Mouse (Mus musculus) stomach, embryonic 16.5 days (tissue): Measurements from ENCODE around the gene Ift46. TPM values are rescaled to one million over a fixed set of nuclear protein-coding genes. Genes with fewer than 3 reads are reported as not detected.
"Not testable (repeated sequence)": the region's sequence is repeated elsewhere in the genome, so short reads cannot be mapped to it uniquely, and the experiment has no call there.

ENCODE experiments used
- ATAC-seq: fragments of 200-750 bp; cut with Nextera tagmentation; 2 replicates; pipeline ENCODE4 v1.8.0; 2017; ENCODE audit warnings: moderate number of reproducible peaks, moderate TSS enrichment; ENCODE audit not compliant: insufficient read depth, low FRiP score
- H3K27ac ChIP-seq: fragments of 300-500 bp; sonication (generic); 2 replicates; pipeline ENCODE4 v1.5.1; 2014; ENCODE audit warnings: low read length
- H3K27me3 ChIP-seq: fragments of 300-500 bp; sonication (generic); 2 replicates; pipeline ENCODE4 v1.6.1; 2014; ENCODE audit warnings: low read length, control low read depth, mixed read lengths; ENCODE audit not compliant: control insufficient read depth, insufficient read depth
- H3K36me3 ChIP-seq: fragments of 300-500 bp; sonication (generic); 2 replicates; pipeline ENCODE4 v1.6.1; 2014; ENCODE audit warnings: low read length; ENCODE audit not compliant: control insufficient read depth, insufficient read depth
- H3K4me1 ChIP-seq: fragments of 300-500 bp; sonication (generic); 2 replicates; pipeline ENCODE4 v1.6.1; 2014; ENCODE audit warnings: low read length, control low read depth, mixed read lengths; ENCODE audit not compliant: control insufficient read depth, insufficient read depth
- H3K4me2 ChIP-seq: fragments of 300-500 bp; sonication (generic); 2 replicates; pipeline ENCODE4 v1.6.1; 2014; ENCODE audit warnings: low read depth, low read length, mixed read lengths
- H3K4me3 ChIP-seq: fragments of 300-500 bp; sonication (generic); replicated peaks from 2 replicates; pipeline ENCODE4 v1.5.1; 2014; ENCODE audit warnings: mild to moderate bottlenecking, low read length
- H3K9ac ChIP-seq: fragments of 300-500 bp; sonication (generic); 2 replicates; pipeline ENCODE4 v1.6.1; 2014; ENCODE audit warnings: low read length
- H3K9me3 ChIP-seq: fragments of 300-500 bp; sonication (generic); replicated peaks from 2 replicates; pipeline ENCODE4 v1.6.1; 2016; ENCODE audit warnings: low read length, control low read depth; ENCODE audit not compliant: control insufficient read depth
- WGBS: fragments of 180-500 bp; shearing (Covaris S2); extraction: QIAGEN DNeasy Blood & Tissue Kit; methylation state at CpG from one replicate; pipeline ENCODE4 v1.1.7; 2014; 5-methylcytosine and 5-hydroxymethylcytosine counted together
- polyA plus RNA-seq: library from polyadenylated mRNA; unstranded; fragments of >200 nt; fragmentation: Nextera tagmentation; extraction: Ambion mirVana; gene quantifications from 2 replicates; pipeline ENCODE4 v1.2.1, GENCODE M21; 2015

The Ift46 gene
- polyA plus RNA-seq, 1 experiment from 2014 or later, result 76.3 TPM

DNA sequence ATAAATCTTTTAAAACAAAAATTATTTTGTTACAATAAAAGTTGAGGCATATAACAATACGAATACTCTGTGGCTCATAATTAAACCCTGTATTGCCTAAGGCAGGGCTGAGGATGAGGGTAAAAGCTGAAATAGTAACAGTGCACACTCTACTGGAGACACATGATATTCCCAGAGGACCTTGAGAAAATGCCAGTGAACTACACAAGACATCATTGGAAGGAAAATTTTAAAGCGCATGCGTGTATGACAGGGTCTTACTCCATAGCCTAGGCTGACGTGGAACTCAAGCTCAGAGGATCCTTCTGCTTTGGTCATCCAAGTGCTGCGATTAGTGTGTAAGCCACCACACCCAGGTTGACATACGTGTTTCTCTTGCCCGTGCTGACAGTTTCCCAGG lies 19.2 kb upstream of the Ift46 start:
- ATAC-seq, result no peak
- Histone ChIP-seq H3K4me3 (no peak overlapping the region), H3K27me3 (no peaks in the 10 kb centered on the region), H3K9ac (no peak overlapping the region), H3K4me2 (no peak overlapping the region), H3K4me1 (no peaks in the 10 kb centered on the region), H3K36me3 (peaks cover 38% of the 10 kb centered on the region), H3K9me3 (no peaks in the 10 kb centered on the region), H3K27ac (no peak overlapping the region)
- 92% methylated on average over 7 of the region's 7 CpGs for WGBS

DNA sequence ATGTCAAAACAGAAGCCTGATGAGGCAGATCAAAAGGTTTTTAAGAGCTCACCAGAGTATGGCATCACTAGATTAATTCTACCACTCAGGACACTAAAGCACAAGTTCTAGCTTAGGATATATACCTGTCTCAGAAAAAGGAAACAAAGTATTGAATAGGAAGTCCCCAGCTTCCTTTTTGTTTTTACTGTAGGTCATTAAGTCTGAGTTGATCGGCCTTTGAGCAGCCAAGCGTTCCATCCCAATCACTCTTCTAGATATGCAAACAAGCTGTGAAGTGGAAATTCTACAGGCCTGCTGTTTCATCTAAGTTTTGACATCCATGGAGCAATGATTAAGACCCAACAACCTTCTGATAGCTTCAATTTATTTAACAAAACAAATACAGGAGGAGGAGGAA lies 6.8 kb upstream of the Ift46 start:
- Histone ChIP-seq H3K9ac (no peak overlapping the region), H3K4me2 (no peak overlapping the region), H3K9me3 (no peaks in the 10 kb centered on the region), H3K27me3 (no peaks in the 10 kb centered on the region), H3K36me3 (no peaks in the 10 kb centered on the region), H3K27ac (no peak overlapping the region), H3K4me3 (no peak overlapping the region), H3K4me1 (peaks cover 17% of the 10 kb centered on the region)
- ATAC-seq, result no peak
- 66% methylated on average over 2 of the region's 2 CpGs for WGBS

GRCm38 (mm10) chr9:44768029-44768394 lies 304 bp downstream of the Ift46 start:
- not testable (repeated sequence) for H3K36me3 ChIP-seq, H3K27me3 ChIP-seq, H3K9me3 ChIP-seq, ATAC-seq, H3K9ac ChIP-seq
- Histone ChIP-seq H3K4me2 (peak overlapping the region; percentile 23), H3K4me3 (peak overlapping the region; percentile 71), H3K4me1 (peaks cover 15% of the 10 kb centered on the region), H3K27ac (peak overlapping the region; percentile 98; the same call in 1 of the 2 replicates)
- WGBS, result 40% methylated on average over 7 of the region's 9 CpGs

DNA sequence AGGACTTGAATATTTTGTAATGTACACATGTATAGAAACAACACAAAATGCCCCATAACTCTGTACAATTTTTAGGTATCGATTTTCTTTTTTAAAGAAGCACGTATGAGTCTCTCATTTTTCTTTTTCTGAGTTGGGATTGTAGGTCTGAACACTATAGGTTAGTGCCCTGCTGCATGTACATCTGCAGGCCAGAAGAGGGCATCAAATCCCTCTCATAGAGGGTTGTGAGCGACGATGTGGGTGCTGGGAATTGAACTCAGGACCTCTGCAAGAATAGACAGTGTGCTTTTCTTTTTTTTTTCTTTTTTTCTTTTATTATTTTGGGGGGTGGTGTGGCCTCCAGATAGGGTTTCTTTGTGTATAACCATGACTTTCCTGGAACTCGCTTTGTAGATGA lies 3.7 kb downstream of the Ift46 start:
- Histone ChIP-seq H3K4me1 (peaks cover 2% of the 10 kb centered on the region; the same call in 1 of the 2 replicates), H3K4me3 (no peak overlapping the region), H3K27me3 (no peaks in the 10 kb centered on the region), H3K36me3 (no peaks in the 10 kb centered on the region), H3K27ac (no peak overlapping the region), H3K9me3 (no peaks in the 10 kb centered on the region), H3K9ac (no peak overlapping the region), H3K4me2 (no peak overlapping the region)
- ATAC-seq, result no peak
- WGBS, result 87% methylated on average over 5 of the region's 5 CpGs

DNA sequence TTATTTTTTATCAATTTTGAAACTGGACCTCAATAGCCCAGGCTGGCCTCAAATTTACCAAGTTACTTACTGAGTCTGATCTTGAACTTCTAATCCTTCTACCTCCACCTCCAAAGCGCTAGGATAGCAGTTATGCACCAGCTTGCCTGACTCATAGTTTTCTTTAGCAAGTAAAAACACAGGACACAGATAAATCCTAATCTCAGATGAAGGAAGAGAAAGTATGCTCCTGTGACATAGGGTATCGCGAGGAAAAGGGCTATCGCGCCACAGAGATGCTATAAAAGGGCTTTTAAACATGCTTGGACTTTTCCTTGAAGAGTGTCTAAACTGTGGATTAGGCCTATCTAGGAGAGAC lies 4.7 kb downstream of the Ift46 start:
- Histone ChIP-seq H3K9ac (peak overlapping the region; percentile 3; the same call in 1 of the 2 replicates), H3K27ac (peak overlapping the region; percentile 65; the same call in 1 of the 2 replicates), H3K9me3 (no peaks in the 10 kb centered on the region), H3K4me2 (no peak overlapping the region), H3K4me1 (peaks cover 2% of the 10 kb centered on the region; the same call in 1 of the 2 replicates), H3K27me3 (no peaks in the 10 kb centered on the region), H3K4me3 (no peak overlapping the region), H3K36me3 (no peaks in the 10 kb centered on the region)
- no peak for ATAC-seq
- WGBS, result 29% methylated on average over 5 of the region's 5 CpGs

- Histone ChIP-seq H3K4me3 (peak overlapping the region; percentile 69), H3K27me3 (no peaks in the 10 kb centered on the region), H3K27ac (peak overlapping the region; percentile 78), H3K4me2 (peak overlapping the region; percentile 86), H3K9ac (peak overlapping the region; percentile 85), H3K36me3 (no peaks in the 10 kb centered on the region), H3K9me3 (no peaks in the 10 kb centered on the region), H3K4me1 (peaks cover 2% of the 10 kb centered on the region; the same call in 1 of the 2 replicates)
- peak; percentile 99 for ATAC-seq
- WGBS, result under 1% methylated on average over 41 of the region's 41 CpGs
Observed at GRCm38 (mm10) chr9:44772750-44773651, 5.3 kb downstream of the Ift46 start.

DNA sequence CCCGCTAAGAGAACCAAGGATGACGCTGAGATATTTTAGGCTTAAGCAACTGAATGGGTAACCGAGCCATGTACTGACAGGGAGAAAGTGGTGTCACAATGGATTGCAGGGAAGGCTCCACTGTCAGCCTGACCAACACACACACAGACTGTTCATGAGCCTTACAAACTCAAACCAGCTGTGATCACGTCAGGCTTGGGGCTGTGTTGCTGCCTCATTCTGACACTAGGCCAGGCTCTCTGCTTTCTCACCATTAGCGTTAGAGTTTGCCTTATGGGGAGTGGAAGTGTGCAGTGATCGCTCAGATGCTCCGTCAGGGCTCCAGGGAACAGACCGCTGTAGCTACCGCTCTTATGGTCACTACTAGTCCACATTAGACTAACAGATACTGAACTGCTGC lies 25.1 kb downstream of the Ift46 start:
- WGBS, result 79% methylated on average over 9 of the region's 9 CpGs

DNA sequence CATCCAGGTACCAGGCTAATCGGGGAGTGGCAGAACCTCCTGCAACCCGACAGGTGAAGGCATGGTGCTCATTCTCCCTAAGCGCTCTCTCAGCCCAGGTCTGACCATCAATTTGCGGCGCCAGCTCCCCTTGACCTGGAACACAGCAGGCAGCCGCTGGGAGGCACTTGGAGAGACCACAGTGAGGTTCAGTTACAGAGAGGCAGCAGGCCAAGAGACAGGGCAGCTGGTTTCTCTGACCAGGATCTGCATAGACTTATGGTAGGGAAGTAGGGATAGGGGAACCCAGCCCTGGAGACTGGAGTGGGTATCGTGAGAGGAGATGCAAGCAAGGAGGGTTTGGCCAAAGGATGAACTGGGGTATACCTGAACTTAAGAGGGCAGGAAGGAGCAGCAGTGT lies 30.6 kb downstream of the Ift46 start:
- no peak overlapping the region; the same call in 1 of the 2 replicates for H3K9ac ChIP-seq
- H3K4me2 ChIP-seq, result peak overlapping the region; percentile 96; the same call in 1 of the 2 replicates
- no peaks in the 10 kb centered on the region for H3K36me3 ChIP-seq
- no peaks in the 10 kb centered on the region for H3K9me3 ChIP-seq
- peaks cover 12% of the 10 kb centered on the region for H3K4me1 ChIP-seq
- no peaks in the 10 kb centered on the region for H3K27me3 ChIP-seq
- no peak for ATAC-seq
- H3K4me3 ChIP-seq, result no peak overlapping the region; the same call in 1 of the 2 replicates
- H3K27ac ChIP-seq, result no peak overlapping the region
- WGBS, result 44% methylated on average over 7 of the region's 7 CpGs

More for the DNA sequence above, 25.1 kb downstream of the Ift46 start:
- H3K4me2 ChIP-seq, result no peak overlapping the region
- no peak overlapping the region for H3K4me3 ChIP-seq
- no peak for ATAC-seq
- H3K27me3 ChIP-seq, result no peaks in the 10 kb centered on the region
- no peak overlapping the region for H3K9ac ChIP-seq
- H3K4me1 ChIP-seq, result no peaks in the 10 kb centered on the region
- no peaks in the 10 kb centered on the region for H3K9me3 ChIP-seq
- no peak overlapping the region for H3K27ac ChIP-seq
- peaks cover 4% of the 10 kb centered on the region; the same call in 1 of the 2 replicates for H3K36me3 ChIP-seq

GRCm38 (mm10) chr9:44799102-44799957 lies 31.6 kb downstream of the Ift46 start, which contains the start of gene Tmem25:
Tmem25 (minus strand) TSS chr9:44799307.
- H3K9me3 ChIP-seq, result no peaks in the 10 kb centered on the region
- H3K27ac ChIP-seq, result peak within 1 kb of the TSS; percentile 82
- WGBS, result under 1% methylated on average over 71 of the region's 75 CpGs
- H3K27me3 ChIP-seq, result no peaks in the 10 kb centered on the region
- ATAC-seq, result peak; percentile 95
- H3K4me2 ChIP-seq, result peak within 1 kb of the TSS; percentile 96
- H3K4me1 ChIP-seq, result peaks cover 12% of the 10 kb centered on the region
- no peaks in the 10 kb centered on the region for H3K36me3 ChIP-seq
- H3K9ac ChIP-seq, result peak within 1 kb of the TSS; percentile 80
- peak within 1 kb of the TSS; percentile 70 for H3K4me3 ChIP-seq
